Mouse (Mus musculus) lung, embryonic 14.5 days (tissue): Measurements from ENCODE around the gene Tnfsf15. TPM values are rescaled to one million over a fixed set of nuclear protein-coding genes. Genes with fewer than 3 reads are reported as not detected.
A peak's percentile ranks its signal among the peaks of the same experiment; 100 is the strongest.

Experiments used
- ATAC-seq: fragments of 200-750 bp; cut with Nextera tagmentation; 2 replicates; pipeline ENCODE4 v1.8.0; 2017; ENCODE audit warnings: mild to moderate bottlenecking, moderate TSS enrichment, moderate library complexity; ENCODE audit not compliant: insufficient read depth
- DNase-seq: peaks from one replicate; pipeline ENCODE4 v3.0.0-alpha.2; 2015
- H3K27ac ChIP-seq: fragments of 300-500 bp; sonication (generic); 2 replicates; pipeline ENCODE4 v1.5.1; 2014; ENCODE audit warnings: low read depth, mild to moderate bottlenecking, moderate library complexity
- H3K27me3 ChIP-seq: fragments of 300-500 bp; sonication (generic); 2 replicates; pipeline ENCODE4 v1.6.1; 2014; ENCODE audit warnings: low read length, control low read depth; ENCODE audit not compliant: insufficient read depth
- H3K36me3 ChIP-seq: fragments of 300-500 bp; sonication (generic); 2 replicates; pipeline ENCODE4 v1.6.1; 2014; ENCODE audit warnings: control low read depth; ENCODE audit not compliant: insufficient read depth
- H3K4me1 ChIP-seq: fragments of 300-500 bp; sonication (generic); 2 replicates; pipeline ENCODE4 v1.6.1; 2014; ENCODE audit warnings: antibody characterized with exemption, control low read depth; ENCODE audit not compliant: insufficient read depth
- H3K4me2 ChIP-seq: fragments of 300-500 bp; sonication (generic); 2 replicates; pipeline ENCODE4 v1.6.1; 2014; ENCODE audit warnings: mild to moderate bottlenecking
- H3K4me3 ChIP-seq: fragments of 300-500 bp; sonication (generic); 2 replicates; pipeline ENCODE4 v1.5.1; 2014; ENCODE audit warnings: low read depth, low read length
- H3K9ac ChIP-seq: fragments of 300-500 bp; sonication (generic); 2 replicates; pipeline ENCODE4 v1.6.1; 2014
- H3K9me3 ChIP-seq: fragments of 300-500 bp; sonication (generic); 2 replicates; pipeline ENCODE4 v1.6.1; 2016; ENCODE audit warnings: low read depth, low read length, control low read depth
- CTCF ChIP-seq: IDR thresholded peaks from 2 replicates; pipeline ENCODE4 v1.5.1; 2016; ENCODE audit warnings: antibody characterized with exemption, low read depth
- WGBS: fragments of 180-500 bp; shearing (Covaris S2); extraction: QIAGEN DNeasy Blood & Tissue Kit; methylation state at CpG from one replicate; pipeline ENCODE4 v1.1.7; 2014; 5-methylcytosine and 5-hydroxymethylcytosine counted together
- polyA plus RNA-seq: library from polyadenylated mRNA; unstranded; fragments of >200 nt; fragmentation: Nextera tagmentation; extraction: Ambion mirVana; gene quantifications from 2 replicates; pipeline ENCODE4 v1.2.1, GENCODE M21; 2014

The Tnfsf15 gene
- polyA plus RNA-seq, 1 experiment from 2014 or later: 0.08 TPM

GRCm38 (mm10) chr4:63725981-63726380 lies 18.9 kb downstream of the Tnfsf15 start:
- Histone ChIP-seq H3K4me2 (no peak overlapping the region), H3K4me1 (peaks cover 3% of the 10 kb centered on the region; the same call in 1 of the 2 replicates), H3K9me3 (no peaks in the 10 kb centered on the region), H3K36me3 (no peaks in the 10 kb centered on the region), H3K27me3 (no peaks in the 10 kb centered on the region), H3K4me3 (no peak overlapping the region), H3K9ac (no peak overlapping the region), H3K27ac (no peak overlapping the region)
- WGBS: 31% methylated on average over 5 of the region's 5 CpGs
- no peak for ATAC-seq
- peak; percentile 25 for DNase-seq
- no peak for TF ChIP-seq CTCF

- no peaks in the 10 kb centered on the region for H3K9me3 ChIP-seq
- H3K27ac ChIP-seq: no peak overlapping the region
- no peak overlapping the region for H3K4me2 ChIP-seq
- TF ChIP-seq CTCF: no peak
- peak; percentile 88 for ATAC-seq
- H3K9ac ChIP-seq: no peak overlapping the region
- 15% methylated on average over 8 of the region's 8 CpGs for WGBS
- H3K36me3 ChIP-seq: no peaks in the 10 kb centered on the region
- H3K27me3 ChIP-seq: no peaks in the 10 kb centered on the region
- DNase-seq: peak; percentile 77
- H3K4me1 ChIP-seq: 0 out of 2 replicates have a peak, but pooled peaks cover 4% of the 10 kb centered on the region
- no peak overlapping the region for H3K4me3 ChIP-seq
Measured at GRCm38 (mm10) chr4:63717922-63718643, 26.8 kb downstream of the Tnfsf15 start.

DNA sequence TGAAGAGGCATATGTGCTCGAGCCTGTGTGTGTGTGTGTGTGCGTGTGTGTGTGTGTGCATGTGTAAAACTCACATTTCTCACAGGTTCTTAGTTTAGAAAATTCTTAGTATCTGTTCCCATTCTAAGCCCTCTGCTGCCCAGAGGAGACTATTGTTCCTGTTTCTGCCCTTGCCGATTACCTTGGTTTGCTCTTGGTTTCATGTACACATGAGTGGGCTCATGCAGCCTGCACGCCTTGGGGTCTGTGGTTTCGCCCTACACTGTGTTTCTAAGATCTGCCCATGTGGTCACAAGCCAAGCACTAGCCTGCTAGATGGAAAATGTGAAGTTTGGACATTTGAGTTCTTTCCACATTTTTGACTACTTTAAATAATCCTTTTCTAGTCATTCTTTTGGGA lies 33.0 kb downstream of the Tnfsf15 start:
- no peak overlapping the region for H3K4me2 ChIP-seq
- H3K4me3 ChIP-seq: no peak overlapping the region
- no peaks in the 10 kb centered on the region for H3K36me3 ChIP-seq
- no peak overlapping the region for H3K9ac ChIP-seq
- H3K4me1 ChIP-seq: no peaks in the 10 kb centered on the region
- H3K27ac ChIP-seq: no peak overlapping the region
- no peaks in the 10 kb centered on the region for H3K27me3 ChIP-seq
- no peak for TF ChIP-seq CTCF
- WGBS: 85% methylated on average over 5 of the region's 5 CpGs
- DNase-seq: no peak
- H3K9me3 ChIP-seq: no peaks in the 10 kb centered on the region
- ATAC-seq: no peak

- TF ChIP-seq CTCF: no peak
- ATAC-seq: no peak
- H3K27ac ChIP-seq: no peak overlapping the region
- no peak overlapping the region for H3K9ac ChIP-seq
- H3K4me1 ChIP-seq: no peaks in the 10 kb centered on the region
- no peak for DNase-seq
- no peak overlapping the region for H3K4me2 ChIP-seq
- H3K9me3 ChIP-seq: no peaks in the 10 kb centered on the region
- no peaks in the 10 kb centered on the region for H3K36me3 ChIP-seq
- 79% methylated on average over 8 of the region's 8 CpGs for WGBS
- H3K27me3 ChIP-seq: no peaks in the 10 kb centered on the region
- H3K4me3 ChIP-seq: no peak overlapping the region
Measured at GRCm38 (mm10) chr4:63710431-63711220, 34.3 kb downstream of the Tnfsf15 start.

DNA sequence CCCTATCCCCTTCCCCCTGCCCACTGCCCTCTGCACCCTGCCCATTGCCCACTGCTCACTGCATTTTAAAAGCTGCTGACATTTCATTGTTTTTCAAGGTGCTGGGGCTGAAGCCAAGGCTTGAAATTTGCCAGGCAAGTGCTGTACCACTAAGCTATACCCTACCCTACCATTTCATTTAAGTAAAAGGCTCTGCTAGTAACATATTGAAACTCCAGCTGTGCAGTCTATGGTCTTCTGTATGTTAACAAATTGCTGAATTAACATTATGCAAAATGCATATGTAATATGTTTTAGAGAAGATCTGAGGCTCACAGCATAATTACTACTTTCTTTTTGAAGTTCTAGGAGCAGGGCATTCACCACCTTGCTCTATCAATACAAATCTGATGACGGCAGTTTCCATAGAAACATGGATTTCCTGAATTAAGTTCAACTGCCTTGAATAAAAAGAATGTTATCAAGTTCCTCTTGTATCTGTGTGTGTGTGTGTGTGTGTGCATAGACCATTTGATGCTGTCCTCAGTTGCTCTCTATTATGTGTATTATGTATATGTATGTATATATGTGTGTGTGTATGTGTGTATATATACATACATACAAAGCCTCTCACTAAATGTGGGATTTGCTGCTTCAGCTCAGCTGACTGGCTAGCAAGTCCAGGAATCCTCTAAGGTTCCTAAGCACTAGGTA lies 38.5 kb downstream of the Tnfsf15 start:
- no peak overlapping the region for H3K4me3 ChIP-seq
- no peaks in the 10 kb centered on the region for H3K27me3 ChIP-seq
- no peak overlapping the region for H3K27ac ChIP-seq
- ATAC-seq (no peak), DNase-seq (no peak)
- H3K9me3 ChIP-seq: no peaks in the 10 kb centered on the region
- H3K4me1 ChIP-seq: no peaks in the 10 kb centered on the region
- TF ChIP-seq CTCF: no peak
- H3K36me3 ChIP-seq: no peaks in the 10 kb centered on the region
- no peak overlapping the region for H3K9ac ChIP-seq
- H3K4me2 ChIP-seq: no peak overlapping the region
- 62% methylated on average over 1 of the region's 1 CpGs for WGBS

DNA sequence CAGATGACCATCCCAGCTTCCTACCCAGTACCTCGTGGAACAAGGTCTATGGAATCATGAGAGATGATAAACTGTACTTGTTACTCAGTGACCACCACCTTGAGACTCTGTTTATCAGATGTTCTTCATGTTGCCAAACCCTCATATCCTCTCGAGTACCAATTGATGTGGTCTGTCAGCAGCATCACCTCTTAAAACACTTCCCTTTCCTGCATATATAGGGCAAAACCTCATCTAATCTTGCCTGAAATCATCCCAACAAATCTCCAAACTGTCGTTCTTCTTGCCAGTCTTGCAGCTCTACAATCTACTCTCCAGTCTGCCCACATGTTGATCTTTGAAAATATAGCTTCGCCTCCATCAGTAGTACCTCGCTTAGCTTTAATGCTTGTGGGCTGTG lies 40.7 kb downstream of the Tnfsf15 start:
- Histone ChIP-seq H3K4me1 (no peaks in the 10 kb centered on the region), H3K9me3 (no peaks in the 10 kb centered on the region), H3K4me3 (no peak overlapping the region), H3K27me3 (no peaks in the 10 kb centered on the region), H3K4me2 (no peak overlapping the region), H3K27ac (no peak overlapping the region), H3K36me3 (no peaks in the 10 kb centered on the region), H3K9ac (no peak overlapping the region)
- no peak for TF ChIP-seq CTCF
- DNase-seq: no peak
- no peak for ATAC-seq
- WGBS: 73% methylated on average over 5 of the region's 5 CpGs

GRCm38 (mm10) chr4:63703686-63704085 lies 41.2 kb downstream of the Tnfsf15 start:
- TF ChIP-seq CTCF: no peak
- no peak overlapping the region for H3K9ac ChIP-seq
- 88% methylated on average over 2 of the region's 2 CpGs for WGBS
- no peaks in the 10 kb centered on the region for H3K36me3 ChIP-seq
- DNase-seq (no peak), ATAC-seq (no peak)
- H3K27ac ChIP-seq: no peak overlapping the region
- no peaks in the 10 kb centered on the region for H3K9me3 ChIP-seq
- H3K27me3 ChIP-seq: no peaks in the 10 kb centered on the region
- no peak overlapping the region for H3K4me2 ChIP-seq
- H3K4me3 ChIP-seq: no peak overlapping the region
- no peaks in the 10 kb centered on the region for H3K4me1 ChIP-seq
